Mouse (Mus musculus) MEL (cell line): ENCODE data around the gene Hpca. TPM values are rescaled to one million over a fixed set of nuclear protein-coding genes. Genes with fewer than 3 reads are reported as not detected.

ENCODE experiments used
- DNase-seq: peaks from one replicate; pipeline ENCODE4 v3.0.0; 2011; ENCODE audit warnings: low read depth, low spot score
- H3K27ac ChIP-seq: 2 replicates; pipeline ENCODE4 v1.5.1; 2012; ENCODE audit warnings: low read depth, mild to moderate bottlenecking, control low read depth, low read length, moderate library complexity; ENCODE audit not compliant: control insufficient read depth
- H3K27me3 ChIP-seq, 2 experiments: fragments of 150-350 bp in 1 of 2; sonication (generic) in 1 of 2; 2 replicates each; pipeline ENCODE4 v1.6.1; 2012; ENCODE audit warnings: low read length in 2 of 2, mild to moderate bottlenecking in 2 of 2, improper control_type of control experiment in 1 of 2, moderate library complexity in 1 of 2; ENCODE audit not compliant: insufficient read depth in 2 of 2, control insufficient read depth in 1 of 2
- H3K36me3 ChIP-seq, 2 experiments: 2 replicates each; pipeline ENCODE4 v1.6.1; 2012 to 2014; ENCODE audit warnings: low read length in 2 of 2, improper control_type of control experiment in 1 of 2, inconsistent platforms in 1 of 2, mild to moderate bottlenecking in 1 of 2; ENCODE audit not compliant: insufficient read depth in 2 of 2, control insufficient read depth in 1 of 2
- H3K4me1 ChIP-seq, 2 experiments: fragments of 150-350 bp in 1 of 2; sonication (generic) in 1 of 2; 2 replicates each; pipeline ENCODE4 v1.6.1; 2012; ENCODE audit warnings: low read length in 2 of 2, improper control_type of control experiment in 1 of 2, mild to moderate bottlenecking in 1 of 2; ENCODE audit not compliant: insufficient read depth in 2 of 2, control insufficient read depth in 1 of 2
- H3K4me3 ChIP-seq, 2 experiments: fragments of 150-350 bp in 1 of 2; sonication (generic) in 1 of 2; 2 replicates each; pipeline ENCODE4 v1.5.1; 2012; ENCODE audit warnings: low read depth in 2 of 2, low read length in 2 of 2, mild to moderate bottlenecking in 2 of 2, moderate library complexity in 2 of 2, control low read depth in 1 of 2, improper control_type of control experiment in 1 of 2; ENCODE audit not compliant: control insufficient read depth in 1 of 2, insufficient read depth in 1 of 2
- H3K79me2 ChIP-seq: 2 replicates; pipeline ENCODE4 v1.6.1; 2012; ENCODE audit warnings: mild to moderate bottlenecking, low read length, moderate library complexity; ENCODE audit not compliant: control insufficient read depth, poor library complexity, insufficient read depth
- H3K9ac ChIP-seq: 2 replicates; pipeline ENCODE4 v1.6.1; 2012; ENCODE audit warnings: low read depth, mild to moderate bottlenecking, control low read depth, low read length, moderate library complexity; ENCODE audit not compliant: control insufficient read depth, poor library complexity, severe bottlenecking
- H3K9me3 ChIP-seq: fragments of 150-350 bp; sonication (generic); replicated peaks from 2 replicates; pipeline ENCODE4 v1.6.1; 2012; ENCODE audit warnings: mild to moderate bottlenecking, low read length, improper control_type of control experiment, moderate library complexity; ENCODE audit not compliant: insufficient read depth
- ELF1 ChIP-seq: IDR thresholded peaks from 2 replicates; pipeline ENCODE4 v1.6.1; 2014; ENCODE audit warnings: low read depth, mild to moderate bottlenecking, inconsistent platforms, low read length, improper control_type of control experiment, moderate library complexity
- EP300 ChIP-seq, 2 experiments: IDR thresholded peaks; 2 replicates each; pipeline ENCODE4 v1.6.1; 2011; ENCODE audit warnings: improper control_type of control experiment in 2 of 2, low read length in 2 of 2, low read depth in 1 of 2, mild to moderate bottlenecking in 1 of 2
- ETS1 ChIP-seq: IDR thresholded peaks from 2 replicates; pipeline ENCODE4 v1.6.1; 2012; ENCODE audit warnings: low read depth, mild to moderate bottlenecking, inconsistent platforms, low read length, improper control_type of control experiment, moderate library complexity
- GATA1 ChIP-seq: IDR thresholded peaks from 2 replicates; pipeline ENCODE4 v1.6.1; 2011; ENCODE audit warnings: low read depth, low read length, improper control_type of control experiment
- JUND ChIP-seq: IDR thresholded peaks from 2 replicates; pipeline ENCODE4 v1.6.1; 2011; ENCODE audit warnings: low read depth, mild to moderate bottlenecking, improper control_type of control experiment, low read length
- KAT2A ChIP-seq: conservative IDR thresholded peaks from 2 replicates; pipeline ENCODE4 v1.6.1; 2012; ENCODE audit warnings: low read depth, low read length, improper control_type of control experiment, inconsistent platforms
- MAX ChIP-seq: IDR thresholded peaks from 2 replicates; pipeline ENCODE4 v1.6.1; 2011; ENCODE audit warnings: low read length, improper control_type of control experiment
- MYC ChIP-seq: IDR thresholded peaks from 2 replicates; pipeline ENCODE4 v1.6.1; 2011; ENCODE audit warnings: low read depth, mild to moderate bottlenecking, low read length, improper control_type of control experiment, moderate library complexity
- POLR2AphosphoS2 ChIP-seq: IDR thresholded peaks from 2 replicates; pipeline ENCODE4 v1.6.1; 2011; ENCODE audit warnings: low read length, improper control_type of control experiment
- POLR2AphosphoS5 ChIP-seq: IDR thresholded peaks from 2 replicates; pipeline ENCODE4 v1.6.1; 2012; ENCODE audit warnings: low read depth, borderline replicate concordance, mild to moderate bottlenecking, inconsistent platforms, low read length, moderate library complexity, mixed read lengths
- TBP ChIP-seq: IDR thresholded peaks from 2 replicates; pipeline ENCODE4 v1.8.0; 2011; ENCODE audit warnings: low read depth, low read length, improper control_type of control experiment
- ZKSCAN1 ChIP-seq: IDR thresholded peaks from 2 replicates; pipeline ENCODE4 v1.6.1; 2012; ENCODE audit warnings: low read depth, mild to moderate bottlenecking, inconsistent platforms, low read length, improper control_type of control experiment, moderate library complexity
- polyA plus RNA-seq, 2 experiments: library from polyadenylated mRNA; stranded (reverse) in 1 of 2; unstranded in 1 of 2; fragments of >175 nt in 1 of 2; fragments of >200 nt in 1 of 2; gene quantifications; 2 replicates each; pipeline versions ENCODE4 v1.2.1 to v1.2.4; 2012; ENCODE audit warnings: low replicate concordance in 2 of 2, low read depth in 1 of 2; ENCODE audit not compliant: insufficient read length in 2 of 2, insufficient read depth in 1 of 2, missing spikeins in 1 of 2
- total RNA-seq: library from RNA; depleted of rRNA; stranded (reverse); fragments of 300-350 nt; gene quantifications from 2 replicates; pipeline ENCODE4 v1.2.3, GENCODE M21; 2012

Gene Hpca
- total and polyA plus RNA-seq, 3 experiments, result 0.39 to 1.1 TPM; not detected in 1

- no peak overlapping the region for H3K9ac ChIP-seq
- no peak for TF ChIP-seq MAX
- TF ChIP-seq KAT2A, result no peak
- peak; percentile 22 to 52; a peak in 1 of 4 replicates for TF ChIP-seq EP300 (IDR thresholded peaks at IDR 0.05; ENCODE audit: low read depth in 1 of 2, low read length in 2 of 2)
- TF ChIP-seq GATA1, result no peak
- peaks cover 0 to 19% of the 10 kb centered on the region in 2 experiments; a peak in 3 of 4 replicates for H3K36me3 ChIP-seq
- H3K27me3 ChIP-seq, result no peaks in the 10 kb centered on the region
- no peaks in the 10 kb centered on the region for H3K9me3 ChIP-seq
- peaks cover 17% of the 10 kb centered on the region for H3K79me2 ChIP-seq
- H3K4me1 ChIP-seq, result peaks cover 2 to 22% of the 10 kb centered on the region in 2 experiments
- DNase-seq, result peak; percentile 42
- H3K4me3 ChIP-seq, result no peak overlapping the region
- H3K27ac ChIP-seq, result no peak overlapping the region
Measured at GRCm38 (mm10) chr4:129068848-129069247, 53.0 kb downstream of the Hpca start.

DNA sequence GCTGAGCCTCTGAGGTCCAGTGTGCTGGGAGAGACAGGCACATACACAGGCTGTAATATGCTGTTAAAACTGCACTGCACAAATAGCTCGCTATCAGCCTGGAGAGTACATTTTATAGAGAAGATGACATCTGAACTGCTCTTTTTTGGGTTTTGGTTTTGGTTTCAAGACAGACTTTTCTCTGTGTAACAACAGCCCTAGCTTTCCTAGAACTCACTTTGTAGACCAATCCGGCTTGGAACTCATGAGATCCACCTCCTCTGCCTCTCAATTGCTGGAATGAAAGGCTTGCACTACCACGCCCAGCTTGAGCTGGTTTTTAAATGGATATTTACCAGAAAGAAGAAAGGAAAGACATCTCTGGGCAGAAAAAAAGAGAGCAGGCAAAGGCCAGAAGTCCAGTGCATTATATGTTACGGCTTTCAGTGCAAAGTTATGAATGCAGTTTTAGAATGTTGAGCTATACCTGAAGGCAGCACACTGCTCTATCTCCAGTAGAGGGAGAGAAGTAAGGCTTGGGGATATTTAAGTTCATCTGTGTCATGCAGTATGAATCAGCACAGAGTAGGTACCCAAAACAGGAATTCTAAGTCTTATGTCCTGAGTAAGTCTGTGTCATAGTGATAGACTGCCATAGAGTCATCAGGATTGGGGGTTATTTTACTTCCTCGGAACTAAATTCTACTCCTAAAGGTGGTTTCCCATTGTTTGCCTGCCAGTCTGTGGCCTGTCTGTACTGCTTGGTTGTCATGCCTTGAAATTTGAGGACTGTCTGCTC is 54.0 kb downstream of the Hpca start:
- no peak for DNase-seq
- Histone ChIP-seq H3K27ac (no peak overlapping the region; the same call in 1 of the 2 replicates), H3K27me3 (no peaks in the 10 kb centered on the region), H3K4me1 (peaks cover 3 to 25% of the 10 kb centered on the region in 2 experiments), H3K36me3 (peaks cover 0 to 23% of the 10 kb centered on the region in 2 experiments; a peak in 3 of 4 replicates), H3K9ac (no peak overlapping the region), H3K9me3 (no peaks in the 10 kb centered on the region), H3K4me3 (no peak overlapping the region), H3K79me2 (peaks cover 21% of the 10 kb centered on the region)
- TF ChIP-seq POLR2AphosphoS2 (no peak), ELF1 (no peak), POLR2AphosphoS5 (no peak), MYC (no peak), TBP (no peak), KAT2A (no peak), ETS1 (no peak)

DNA sequence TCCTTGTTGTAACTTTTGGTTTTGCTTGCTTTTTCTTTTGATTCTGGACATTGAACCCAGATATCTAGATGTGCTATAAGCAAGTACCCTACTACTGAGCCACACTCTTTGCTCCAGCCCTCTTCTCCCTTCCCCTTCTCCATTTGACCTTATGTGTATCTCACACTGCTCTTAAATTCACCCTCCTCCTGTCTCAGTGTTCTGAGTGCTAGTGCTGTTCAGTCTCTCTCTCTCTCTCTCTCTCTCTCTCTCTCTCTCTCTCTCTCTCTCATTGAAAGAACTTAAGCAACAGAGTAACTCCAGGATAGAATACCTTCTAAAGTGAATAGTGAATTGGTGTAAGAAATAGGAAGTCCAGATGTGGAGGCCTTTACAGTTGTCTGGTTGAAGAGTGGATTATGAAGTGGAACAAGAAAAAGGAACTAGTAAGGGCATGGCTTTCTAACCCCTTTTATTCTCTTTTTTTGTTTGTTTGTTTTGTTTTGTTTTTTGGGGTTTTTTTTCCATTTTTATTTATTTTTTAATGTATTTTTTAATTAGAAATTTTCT is 56.1 kb downstream of the Hpca start:
- Histone ChIP-seq H3K4me1 (peaks cover 14 to 37% of the 10 kb centered on the region in 2 experiments), H3K27me3 (no peaks in the 10 kb centered on the region), H3K79me2 (peaks cover 29% of the 10 kb centered on the region), H3K9ac (no peak overlapping the region), H3K27ac (peak overlapping the region; percentile 50), H3K4me3 (no peak overlapping the region), H3K9me3 (no peaks in the 10 kb centered on the region), H3K36me3 (peaks cover 0 to 37% of the 10 kb centered on the region in 2 experiments; a peak in 2 of 4 replicates)
- DNase-seq, result peak; percentile 59
- TF ChIP-seq ZKSCAN1 (no peak), EP300 (IDR thresholded peaks at IDR 0.05; ENCODE audit: low read depth in 1 of 2, low read length in 2 of 2) (0 out of 4 replicates have a peak, but pooled peaks of 1 of the 2 experiments have one; percentile 9), JUND (peak; percentile 63; the same call in 1 of the 2 replicates)
